Mouse (Mus musculus) MEL (cell line): Measurements from ENCODE around the gene Cpsf4.

Source experiments
- CHD2 ChIP-seq: IDR thresholded peaks from 2 replicates; pipeline ENCODE4 v1.6.1; 2011; ENCODE audit warnings: low read length, improper control_type of control experiment
- CTCF ChIP-seq, 3 experiments: IDR thresholded peaks in 2 of 3; conservative IDR thresholded peaks in 1 of 3; 2 replicates each; pipeline ENCODE4 v1.5.1; 2011 to 2012; ENCODE audit warnings: low read length in 3 of 3, low read depth in 2 of 3, mild to moderate bottlenecking in 2 of 3, improper control_type of control experiment in 1 of 3, inconsistent platforms in 1 of 3, mixed read lengths in 1 of 3, moderate library complexity in 1 of 3; ENCODE audit not compliant: control insufficient read depth in 1 of 3, insufficient read depth in 1 of 3, poor library complexity in 1 of 3, severe bottlenecking in 1 of 3
- EP300 ChIP-seq, 2 experiments: IDR thresholded peaks; 2 replicates each; pipeline ENCODE4 v1.6.1; 2011; ENCODE audit warnings: improper control_type of control experiment in 2 of 2, low read length in 2 of 2, low read depth in 1 of 2, mild to moderate bottlenecking in 1 of 2
- GATA1 ChIP-seq: IDR thresholded peaks from 2 replicates; pipeline ENCODE4 v1.6.1; 2011; ENCODE audit warnings: low read depth, low read length, improper control_type of control experiment
- MAX ChIP-seq: IDR thresholded peaks from 2 replicates; pipeline ENCODE4 v1.6.1; 2011; ENCODE audit warnings: low read length, improper control_type of control experiment
- MEF2A ChIP-seq: IDR thresholded peaks from 2 replicates; pipeline ENCODE4 v1.6.1; 2014; ENCODE audit warnings: low read depth, mild to moderate bottlenecking, inconsistent platforms, low read length, improper control_type of control experiment; ENCODE audit not compliant: poor library complexity, insufficient replicate concordance, severe bottlenecking; ENCODE audit errors: extremely low read depth
- MYC ChIP-seq: IDR thresholded peaks from 2 replicates; pipeline ENCODE4 v1.6.1; 2011; ENCODE audit warnings: low read depth, mild to moderate bottlenecking, low read length, improper control_type of control experiment, moderate library complexity
- POLR2A ChIP-seq, 2 experiments: IDR thresholded peaks; 2 replicates each; pipeline ENCODE4 v1.6.1; 2011 to 2012; ENCODE audit warnings: low read length in 2 of 2, mild to moderate bottlenecking in 2 of 2, control low read depth in 1 of 2, improper control_type of control experiment in 1 of 2, low read depth in 1 of 2, moderate library complexity in 1 of 2; ENCODE audit not compliant: control insufficient read depth in 1 of 2, insufficient read depth in 1 of 2, poor library complexity in 1 of 2
- POLR2AphosphoS2 ChIP-seq: IDR thresholded peaks from 2 replicates; pipeline ENCODE4 v1.6.1; 2011; ENCODE audit warnings: low read length, improper control_type of control experiment
- TCF12 ChIP-seq: IDR thresholded peaks from 2 replicates; pipeline ENCODE4 v1.6.1; 2014; ENCODE audit warnings: low read depth, mild to moderate bottlenecking, inconsistent platforms, low read length, improper control_type of control experiment, moderate library complexity
- USF1 ChIP-seq: IDR thresholded peaks from 2 replicates; pipeline ENCODE4 v1.6.1; 2014; ENCODE audit warnings: low read depth, mild to moderate bottlenecking, inconsistent platforms, low read length, improper control_type of control experiment, moderate library complexity
- ZC3H11A ChIP-seq: IDR thresholded peaks from 2 replicates; pipeline ENCODE4 v1.6.1; 2012; ENCODE audit warnings: low read depth, mild to moderate bottlenecking, inconsistent platforms, low read length, improper control_type of control experiment
- ZNF384 ChIP-seq: IDR thresholded peaks from 2 replicates; pipeline ENCODE4 v1.6.1; 2012; ENCODE audit warnings: low read depth, mild to moderate bottlenecking, inconsistent platforms, low read length, improper control_type of control experiment

- TF ChIP-seq MEF2A (no peak), POLR2A (IDR thresholded peaks at IDR 0.05; ENCODE audit: control insufficient read depth in 1 of 2, insufficient read depth in 1 of 2, low read depth in 1 of 2, low read length in 2 of 2, poor library complexity in 1 of 2) (0 out of 4 replicates have a peak, but pooled peaks have one; percentile 11 to 39), USF1 (no peak), TCF12 (no peak), ZNF384 (no peak), POLR2AphosphoS2 (no peak), CTCF (IDR thresholded peaks at IDR 0.05 in 2 of 3, conservative IDR thresholded peaks at IDR 0.05 in 1 of 3; ENCODE audit: control insufficient read depth in 1 of 3, insufficient read depth in 1 of 3, low read depth in 2 of 3, low read length in 3 of 3, poor library complexity in 1 of 3, severe bottlenecking in 1 of 3) (no peak), EP300 (IDR thresholded peaks at IDR 0.05; ENCODE audit: low read depth in 1 of 2, low read length in 2 of 2) (no peak), ZC3H11A (no peak), MAX (no peak), MYC (no peak), CHD2 (no peak), GATA1 (no peak)
Measured at GRCm38 (mm10) chr5:145167306-145167661, 271 bp downstream of the Cpsf4 start.
